Comparison of ENCODE assay signal across 11 mouse cellular contexts in the genomic region with DNA sequence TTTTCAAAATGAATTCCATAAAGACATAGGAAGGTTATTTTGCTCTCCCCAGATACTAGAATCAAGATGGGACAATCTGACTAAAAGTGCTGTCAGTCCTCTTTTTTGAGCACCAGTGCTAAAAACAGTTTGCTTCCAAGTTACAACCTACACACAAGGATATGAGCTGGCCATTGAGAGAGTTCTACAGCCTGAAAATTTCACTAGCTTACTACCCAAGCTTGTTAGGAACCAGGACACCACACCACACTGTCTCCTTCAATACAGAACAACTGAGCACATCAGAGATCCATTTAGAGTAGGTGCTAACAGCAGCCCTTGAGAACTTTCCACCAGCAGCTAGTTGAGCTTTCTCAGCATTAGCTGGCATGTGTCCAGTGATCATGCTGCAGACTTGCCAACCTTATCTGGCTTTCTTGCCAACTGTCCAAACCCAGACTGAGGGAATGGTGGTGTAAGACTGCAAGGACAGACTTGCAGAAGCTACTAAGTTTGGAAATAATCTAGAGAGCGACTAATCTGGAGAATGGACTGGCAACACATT.
DNase-seq lines count a peak whose midpoint lies in the region; ATAC-seq lines count a peak whose summit lies in the region.
"Had no signal": no experiment of that assay in that cellular context is flagged by ENCODE, and none has a peak within 500 bp of the region (broad histone marks: within the 10 kb centered on the region; RNA-seq: fewer than 3 reads in every experiment).

No protein-coding gene starts in this region.

- H3K27ac ChIP-seq in heart, embryonic 16.5 days (ENCODE audit: low read length) = peak overlapping the region; percentile 77
- H3K27ac ChIP-seq: hindbrain, embryonic 15.5 days; limb, embryonic 13.5 days; stomach, embryonic 15.5 days had no signal

- 49% methylated on average over 1 of the region's 1 CpGs for WGBS in heart, embryonic 16.5 days

- intact Hi-C loops in left cerebral cortex, postnatal 36 days (cut with DNase I) = no loop called here
- intact Hi-C loops in left cerebral cortex, postnatal 10 days (cut with DNase I) = no loop called here

- no peaks in the 10 kb centered on the region for H3K27me3 ChIP-seq in heart, embryonic 16.5 days (ENCODE audit: control insufficient read depth, insufficient read depth, low read length)
- H3K27me3 ChIP-seq: hindbrain, embryonic 15.5 days; limb, embryonic 13.5 days; stomach, embryonic 15.5 days had no signal

- H3K9me3 ChIP-seq in heart, embryonic 16.5 days (replicated peaks; ENCODE audit: control insufficient read depth, low read length) = no peaks in the 10 kb centered on the region
- H3K9me3 ChIP-seq: stomach, embryonic 15.5 days had no signal

- H3K4me1 ChIP-seq in heart, embryonic 16.5 days (ENCODE audit: control insufficient read depth, insufficient read depth, low read length) = peaks cover 10% of the 10 kb centered on the region; the same call in 1 of the 2 replicates
- H3K4me1 ChIP-seq: hindbrain, embryonic 15.5 days; limb, embryonic 13.5 days; stomach, embryonic 15.5 days had no signal

- no peak overlapping the region for H3K4me2 ChIP-seq in heart, embryonic 16.5 days (ENCODE audit: low read depth, low read length)
- H3K4me2 ChIP-seq: hindbrain, embryonic 15.5 days; limb, embryonic 13.5 days; stomach, embryonic 15.5 days had no signal

- ATAC-seq in heart, embryonic 16.5 days (replicated peaks; ENCODE audit: extremely low read depth, insufficient read depth, low FRiP score) = peak; percentile 89

- H3K9ac ChIP-seq in heart, embryonic 16.5 days (ENCODE audit: low read length) = no peak overlapping the region
- H3K9ac ChIP-seq: hindbrain, embryonic 15.5 days; limb, embryonic 13.5 days; stomach, embryonic 15.5 days had no signal

- DNase-seq in left cerebral cortex, postnatal 36 days (ENCODE audit: low spot score in 2 of 2) = peak; percentile 22 to 23
- no peak for DNase-seq in left cerebral cortex, postnatal 10 days (ENCODE audit: extremely low spot score in 1 of 2, low spot score in 2 of 2)
- DNase-seq in cerebellum, adult 8-10 months = peak; percentile 20
- peak; percentile 21 for DNase-seq in ovary, postnatal 36 days (ENCODE audit: low spot score)
- no peak for DNase-seq in spleen, adult 18-20 months
- no peak for DNase-seq in layer of hippocampus, adult 9-11 months
- no peak for DNase-seq in spleen, postnatal 4 days (ENCODE audit: low spot score in 2 of 2)

- H3K36me3 ChIP-seq in heart, embryonic 16.5 days (ENCODE audit: control insufficient read depth, insufficient read depth) = peaks cover 17% of the 10 kb centered on the region

- H3K4me3 ChIP-seq in heart, embryonic 16.5 days (ENCODE audit: low read length) = no peak overlapping the region
- H3K4me3 ChIP-seq: hindbrain, embryonic 15.5 days; limb, embryonic 13.5 days; stomach, embryonic 15.5 days had no signal

Comparison
In these comparisons a context has a peak if more than half of its experiments do, and no peak if none do; other contexts are left out.
1. DNase-seq: peak in left cerebral cortex, postnatal 36 days (2 of 2), cerebellum, adult 8-10 months (single experiment) and ovary, postnatal 36 days (single experiment); none in left cerebral cortex, postnatal 10 days (0 of 2), spleen, adult 18-20 months (0 of 2), layer of hippocampus, adult 9-11 months (single experiment) and spleen, postnatal 4 days (0 of 2).